Mouse (Mus musculus) embryonic fibroblast, embryonic 13.5 days (primary cell): ENCODE measurements around the gene Pola2. TPM values are rescaled to one million over a fixed set of nuclear protein-coding genes. Genes with fewer than 3 reads are reported as not detected.

Experiments
- H3K27ac ChIP-seq: 2 replicates; pipeline ENCODE4 v1.5.1; 2012; ENCODE audit warnings: low read length, control low read depth, inconsistent platforms; ENCODE audit not compliant: insufficient read depth
- H3K4me1 ChIP-seq: 2 replicates; pipeline ENCODE4 v1.6.1; 2011; ENCODE audit warnings: low read length; ENCODE audit not compliant: control insufficient read depth, insufficient read depth
- H3K4me3 ChIP-seq: 2 replicates; pipeline ENCODE4 v1.5.1; 2011; ENCODE audit warnings: mild to moderate bottlenecking, control low read depth, low read length; ENCODE audit not compliant: insufficient read depth
- CTCF ChIP-seq: IDR thresholded peaks from 2 replicates; pipeline ENCODE4 v1.5.1; 2011; ENCODE audit warnings: mild to moderate bottlenecking, control low read depth, low read length, moderate library complexity, borderline replicate concordance; ENCODE audit not compliant: insufficient read depth
- POLR2A ChIP-seq: IDR thresholded peaks from 2 replicates; pipeline ENCODE4 v1.6.1; 2011; ENCODE audit warnings: low read depth, mild to moderate bottlenecking, control low read depth, low read length, moderate library complexity
- polyA plus RNA-seq: library from polyadenylated mRNA; stranded (reverse); fragments of >200 nt; gene quantifications from 2 replicates; pipeline ENCODE4 v1.2.4, GENCODE M21; 2011; ENCODE audit warnings: low read depth; ENCODE audit not compliant: missing spikeins, insufficient read length

Gene Pola2
- polyA plus RNA-seq, 1 experiment, result 29.7 TPM

DNA sequence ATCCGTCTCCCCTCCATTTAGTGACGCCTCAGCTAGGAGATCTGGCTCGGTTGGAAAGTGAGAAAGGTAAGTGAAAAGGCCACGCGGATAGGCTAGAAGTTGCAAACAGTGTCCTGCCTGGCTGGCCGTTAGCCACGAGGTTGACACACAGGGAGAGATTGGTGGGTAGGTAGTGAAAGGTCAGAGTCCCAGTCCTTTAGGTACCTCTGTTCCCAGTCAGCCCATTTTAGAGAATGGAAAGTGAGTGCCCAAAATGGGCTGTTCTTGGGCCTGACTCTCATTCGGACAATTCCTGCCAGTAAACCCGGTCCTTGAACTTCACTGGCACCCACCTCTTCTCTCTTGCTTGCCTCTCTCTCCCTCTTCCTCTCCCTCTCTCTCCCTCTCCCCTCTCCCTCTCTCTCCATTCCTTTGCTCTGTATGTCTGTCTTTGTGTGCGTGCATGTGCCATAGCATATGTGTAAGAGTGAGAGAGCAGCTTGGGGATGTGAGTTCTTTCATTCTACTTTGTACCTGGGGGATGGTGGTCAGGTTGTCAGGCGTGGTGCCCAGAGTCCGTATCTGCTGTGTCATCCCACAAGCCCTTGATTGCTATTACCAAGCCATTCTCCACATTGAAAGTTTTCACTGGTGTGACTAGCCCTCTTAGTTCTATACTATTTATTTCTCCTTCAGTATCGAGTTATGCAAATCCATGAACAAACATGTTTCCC is 50.8 kb downstream of the Pola2 start, which contains the start of gene Dpf2:
TSS of gene Dpf2 (minus strand) at position 4 of the 713 bp plus-strand sequence.
- Histone ChIP-seq H3K4me3 (peak within 1 kb of the TSS; percentile 88), H3K4me1 (peaks cover 4% of the 10 kb centered on the region), H3K27ac (peak within 1 kb of the TSS; percentile 70)
- TF ChIP-seq POLR2A, result no peak; the same call in 1 of the 2 replicates
- TF ChIP-seq CTCF, result no peak

DNA sequence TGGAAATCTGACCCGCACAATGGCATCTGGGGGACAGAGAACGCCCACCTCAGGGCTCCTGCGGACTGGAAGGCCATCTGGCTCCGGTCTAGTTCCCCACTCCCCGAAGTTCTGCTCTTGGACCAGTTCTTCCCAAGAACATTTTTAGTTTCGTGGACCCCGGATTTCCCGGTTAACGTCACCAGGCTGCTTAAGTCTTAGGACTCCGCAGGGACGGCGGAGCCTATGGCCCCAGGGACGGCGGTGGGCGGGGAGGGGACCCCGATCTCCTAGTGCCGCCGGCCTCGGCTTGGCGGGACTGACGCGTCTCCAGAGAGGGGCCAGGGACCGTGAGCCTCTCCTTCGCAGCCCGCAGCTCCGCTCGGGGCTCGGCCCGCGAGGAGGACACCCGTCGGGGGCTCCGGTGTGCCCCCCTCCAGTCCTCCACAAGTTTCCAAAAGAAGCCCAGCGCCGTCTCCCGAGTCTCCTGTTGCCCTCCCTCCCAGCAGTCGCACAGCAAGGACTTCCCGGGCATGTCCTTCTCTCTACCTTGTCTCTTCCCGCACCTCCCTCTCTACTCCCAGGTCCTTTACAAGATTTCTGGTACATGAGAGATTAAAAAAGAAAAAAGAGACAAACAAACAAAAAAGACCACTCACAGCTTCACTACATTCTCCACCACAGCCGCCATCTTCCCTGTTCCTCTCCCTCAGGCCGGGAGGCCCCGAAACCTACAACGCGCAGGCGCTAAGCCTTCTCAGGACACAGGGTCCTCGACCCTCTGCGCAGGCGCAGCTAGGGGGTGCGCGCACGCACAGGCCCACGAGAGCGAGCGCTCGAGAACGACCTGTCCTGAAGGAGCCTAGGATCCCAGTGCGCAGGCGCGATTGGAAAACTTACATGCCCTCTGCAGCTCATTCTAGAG is 51.6 kb downstream of the Pola2 start:
- peak overlapping the region; percentile 70 for H3K27ac ChIP-seq
- H3K4me3 ChIP-seq, result peak overlapping the region; percentile 88
- H3K4me1 ChIP-seq, result peaks cover 4% of the 10 kb centered on the region
- TF ChIP-seq CTCF (no peak), POLR2A (peak; percentile 96)

DNA sequence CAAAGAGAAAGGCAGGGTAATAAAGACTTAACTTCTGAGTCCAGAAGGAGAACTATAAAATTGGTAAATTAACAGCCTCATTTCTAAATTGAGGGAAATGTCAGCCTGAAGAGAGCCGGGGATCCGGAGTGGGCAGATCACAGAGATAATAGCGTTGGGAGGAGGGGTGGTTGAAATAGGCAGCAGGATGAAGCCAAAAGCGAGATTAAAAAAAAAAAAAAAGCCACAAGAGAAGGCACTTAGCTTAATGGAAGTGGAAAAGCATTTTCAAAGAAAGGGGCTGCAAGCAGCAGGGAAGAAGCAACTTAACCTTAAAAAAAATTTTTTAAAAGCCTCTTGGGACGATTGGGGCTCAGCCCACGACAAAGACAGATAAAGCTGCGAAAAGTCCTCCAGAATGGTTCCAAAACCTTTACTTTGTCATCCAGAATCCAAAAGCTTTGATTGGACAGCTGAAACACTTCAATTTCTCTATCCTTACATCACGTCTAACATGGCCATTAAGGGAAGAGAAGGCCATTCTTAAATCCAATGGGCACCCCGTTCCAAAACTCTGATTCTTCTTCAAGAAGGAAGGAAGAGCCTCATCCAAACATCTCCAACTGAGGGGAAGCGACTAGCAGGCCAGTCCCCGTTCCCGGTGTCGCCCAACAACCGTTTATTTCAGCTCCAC is 52.4 kb downstream of the Pola2 start:
- Histone ChIP-seq H3K4me3 (peak overlapping the region; percentile 88), H3K4me1 (peaks cover 4% of the 10 kb centered on the region), H3K27ac (peak overlapping the region; percentile 70)
- TF ChIP-seq CTCF (no peak), POLR2A (peak; percentile 36; the same call in 1 of the 2 replicates)

DNA sequence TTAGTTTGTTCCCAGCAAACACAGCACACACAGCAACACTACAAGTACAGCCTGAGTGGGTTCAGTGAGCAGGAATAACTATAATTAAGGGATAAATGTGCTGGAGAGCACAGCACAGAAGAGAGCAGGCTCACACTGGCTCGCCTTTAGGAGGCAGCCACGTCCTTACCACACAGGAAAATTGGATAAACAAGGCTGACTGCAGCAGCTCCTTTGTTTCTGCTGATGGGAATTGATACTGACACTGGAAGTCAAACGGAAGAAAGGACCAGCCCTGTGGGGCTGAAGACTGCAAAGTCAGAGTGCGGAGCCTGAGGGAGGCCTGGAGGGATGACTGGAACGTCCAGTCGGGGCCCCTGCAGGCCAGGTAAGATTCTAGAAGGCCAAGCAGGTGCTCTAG is 53.8 kb downstream of the Pola2 start:
- Histone ChIP-seq H3K4me1 (peaks cover 4% of the 10 kb centered on the region), H3K4me3 (no peak overlapping the region), H3K27ac (no peak overlapping the region)
- TF ChIP-seq CTCF (no peak), POLR2A (no peak)

DNA sequence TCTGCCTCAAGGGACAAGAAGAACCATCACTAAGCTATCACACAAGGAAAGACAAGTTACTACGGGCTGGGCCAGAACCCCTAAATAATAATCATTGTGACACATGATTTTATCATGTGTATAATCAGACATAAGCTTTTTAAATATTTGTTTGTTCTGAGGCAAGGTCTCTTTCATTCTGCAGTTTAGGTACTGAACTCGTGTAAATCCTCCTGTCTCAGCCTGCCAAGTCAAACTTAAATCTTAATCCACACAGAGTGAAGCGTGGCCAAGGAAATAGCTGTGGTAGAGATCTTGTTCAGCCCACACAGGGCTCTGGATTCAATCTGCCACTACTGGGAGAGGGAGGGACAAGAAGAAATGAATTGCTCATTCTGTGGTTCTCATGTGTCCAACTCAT is 56.7 kb downstream of the Pola2 start:
- peaks cover 4% of the 10 kb centered on the region; the same call in 1 of the 2 replicates for H3K4me1 ChIP-seq
- peak overlapping the region; percentile 7; the same call in 1 of the 2 replicates for H3K27ac ChIP-seq
- H3K4me3 ChIP-seq, result no peak overlapping the region
- TF ChIP-seq POLR2A, result no peak
- TF ChIP-seq CTCF, result no peak

DNA sequence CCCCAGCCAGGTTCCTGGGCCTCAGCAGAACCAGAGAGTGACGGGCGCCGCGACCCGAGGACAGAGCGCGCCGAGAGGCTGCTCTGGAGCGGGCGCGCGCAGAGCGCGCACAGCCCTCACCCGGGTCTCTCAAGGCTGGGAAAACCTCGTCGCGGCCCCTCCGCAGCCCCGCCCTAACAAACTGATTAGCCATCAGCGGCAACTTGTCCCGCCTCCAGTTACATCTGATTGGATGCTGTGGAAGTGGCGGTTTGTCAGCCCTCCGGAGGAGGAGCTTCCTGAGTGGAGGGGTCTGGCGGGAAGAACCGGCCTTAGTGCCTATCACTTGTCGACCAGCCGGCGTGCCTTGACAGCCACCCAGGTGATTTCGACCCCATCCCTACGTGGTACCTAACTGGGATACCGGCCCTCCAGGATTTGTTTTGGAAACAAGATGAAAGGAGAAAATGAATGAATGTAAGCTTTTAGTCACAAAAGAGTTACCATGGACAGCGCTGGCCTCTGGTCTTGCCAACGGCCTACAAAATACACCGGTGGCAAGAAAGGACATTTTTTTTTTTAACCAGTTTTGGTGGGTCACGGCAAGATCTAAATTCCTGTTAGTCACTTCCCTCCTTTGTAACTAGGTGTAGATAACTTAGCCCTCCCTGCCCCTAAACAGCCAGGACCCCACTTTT is 69.9 kb downstream of the Pola2 start, which contains the start of gene Tigd3:
TSS of gene Tigd3 (minus strand) at position 148 of the 677 bp plus-strand sequence.
- Histone ChIP-seq H3K4me3 (peak within 1 kb of the TSS; percentile 16), H3K27ac (no peak within 1 kb of the TSS), H3K4me1 (peaks cover 3% of the 10 kb centered on the region; the same call in 1 of the 2 replicates)
- TF ChIP-seq POLR2A (peak; percentile 49), CTCF (no peak)

DNA sequence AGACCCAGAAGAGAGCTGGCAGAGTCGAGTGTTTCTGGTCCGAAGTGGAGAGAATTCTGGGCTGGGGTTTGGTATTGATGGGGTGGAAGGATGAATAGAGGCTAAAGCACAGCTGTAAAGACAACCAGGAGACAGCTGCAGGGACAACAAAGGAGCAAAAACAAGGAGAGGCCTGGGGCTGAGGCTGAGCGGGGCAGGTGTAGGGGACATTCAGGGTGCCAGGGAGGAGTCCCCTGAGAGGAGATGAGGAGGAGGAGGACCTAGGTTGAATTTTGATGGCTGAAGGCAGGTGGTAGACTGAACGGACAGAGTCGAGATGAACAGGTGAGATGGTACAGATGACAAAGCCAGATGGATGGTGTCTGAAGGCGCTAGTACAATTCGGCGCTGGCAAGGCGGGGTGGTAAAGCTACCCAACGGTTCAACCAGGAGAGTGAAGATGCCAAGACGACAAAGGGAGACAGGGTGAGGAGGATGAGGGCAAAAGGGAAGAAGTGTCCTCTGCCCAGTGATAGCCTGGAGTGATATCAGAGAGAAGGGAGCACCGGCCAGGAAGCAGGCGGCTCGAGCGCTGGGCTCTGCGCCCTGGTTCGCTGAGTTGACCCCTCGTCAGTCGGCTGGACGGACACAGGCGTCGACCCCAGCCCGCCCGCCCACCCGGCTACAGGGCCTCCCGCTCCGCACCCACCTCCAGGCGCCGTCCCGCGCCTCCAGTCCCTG is 70.6 kb downstream of the Pola2 start:
- TF ChIP-seq POLR2A (no peak), CTCF (no peak)
- no peak overlapping the region for H3K27ac ChIP-seq
- H3K4me1 ChIP-seq, result peaks cover 3% of the 10 kb centered on the region; the same call in 1 of the 2 replicates
- H3K4me3 ChIP-seq, result peak overlapping the region; percentile 16

DNA sequence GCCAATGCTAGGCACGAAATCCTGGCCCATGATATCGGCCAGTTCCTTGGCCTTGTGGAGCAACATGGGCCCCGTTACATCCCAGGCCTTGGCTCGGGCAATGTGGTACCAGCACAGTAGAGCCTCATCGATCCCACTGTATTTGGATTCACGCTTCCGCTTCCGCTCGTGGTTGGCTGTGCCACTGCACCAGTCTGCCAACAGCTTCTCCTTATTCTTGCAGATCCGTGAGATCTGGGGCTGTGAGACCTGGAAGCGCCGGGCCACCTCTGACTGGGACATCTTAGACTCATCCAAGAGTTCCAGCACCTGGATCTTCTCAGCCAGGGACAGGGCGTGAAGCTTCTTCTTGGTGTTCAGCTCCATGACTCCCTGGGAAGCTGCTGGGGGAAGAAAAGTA is 71.3 kb downstream of the Pola2 start:
- H3K27ac ChIP-seq, result no peak overlapping the region
- H3K4me3 ChIP-seq, result no peak overlapping the region
- H3K4me1 ChIP-seq, result peaks cover 3% of the 10 kb centered on the region; the same call in 1 of the 2 replicates
- TF ChIP-seq CTCF (no peak), POLR2A (no peak)
